Mouse (Mus musculus) cortical plate, adult 2 months (tissue): ENCODE data around the gene Caln1.

Experiments used
- CTCF ChIP-seq: fragments of 200-500 bp; IDR thresholded peaks from 2 replicates; pipeline ENCODE4 v1.5.1; 2011; ENCODE audit warnings: mild to moderate bottlenecking, control low read depth, low read length; ENCODE audit not compliant: insufficient read depth; ENCODE audit errors: extremely low read depth
- POLR2A ChIP-seq: fragments of 200-500 bp; IDR thresholded peaks from 2 replicates; pipeline ENCODE4 v1.6.1; 2011; ENCODE audit warnings: mild to moderate bottlenecking, low read length, control low read depth; ENCODE audit not compliant: insufficient read depth; ENCODE audit errors: extremely low read depth

DNA sequence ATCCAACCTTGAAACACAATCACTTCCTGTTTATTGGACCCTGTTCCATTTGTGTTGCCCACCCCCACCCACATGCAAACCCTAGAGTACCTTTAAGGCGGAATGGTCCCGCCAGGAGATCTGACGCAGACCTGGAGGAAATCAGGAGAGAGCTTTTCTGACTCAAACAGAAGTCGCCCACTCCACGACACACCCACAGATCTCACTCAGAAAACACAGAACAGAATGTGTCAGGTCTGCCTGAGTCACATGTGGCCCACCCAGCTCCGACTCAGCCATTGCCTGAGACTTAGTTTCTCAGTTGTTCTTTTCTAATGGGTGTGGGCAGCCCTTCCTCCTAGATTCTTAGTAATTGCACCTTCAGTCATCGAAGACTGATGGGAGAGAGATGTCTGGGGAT, 485.2 kb downstream of the Caln1 start:
- TF ChIP-seq POLR2A (no peak), CTCF (no peak)
